Mouse (Mus musculus): Measurements from ENCODE around the gene Plxnb1. TPM values are rescaled to one million over a fixed set of nuclear protein-coding genes. Genes with fewer than 3 reads are reported as not detected.

Plxnb1 gene
- total and polyA plus RNA-seq, 2 experiments from 2014 or later, result 11.1 to 73.2 TPM

DNA sequence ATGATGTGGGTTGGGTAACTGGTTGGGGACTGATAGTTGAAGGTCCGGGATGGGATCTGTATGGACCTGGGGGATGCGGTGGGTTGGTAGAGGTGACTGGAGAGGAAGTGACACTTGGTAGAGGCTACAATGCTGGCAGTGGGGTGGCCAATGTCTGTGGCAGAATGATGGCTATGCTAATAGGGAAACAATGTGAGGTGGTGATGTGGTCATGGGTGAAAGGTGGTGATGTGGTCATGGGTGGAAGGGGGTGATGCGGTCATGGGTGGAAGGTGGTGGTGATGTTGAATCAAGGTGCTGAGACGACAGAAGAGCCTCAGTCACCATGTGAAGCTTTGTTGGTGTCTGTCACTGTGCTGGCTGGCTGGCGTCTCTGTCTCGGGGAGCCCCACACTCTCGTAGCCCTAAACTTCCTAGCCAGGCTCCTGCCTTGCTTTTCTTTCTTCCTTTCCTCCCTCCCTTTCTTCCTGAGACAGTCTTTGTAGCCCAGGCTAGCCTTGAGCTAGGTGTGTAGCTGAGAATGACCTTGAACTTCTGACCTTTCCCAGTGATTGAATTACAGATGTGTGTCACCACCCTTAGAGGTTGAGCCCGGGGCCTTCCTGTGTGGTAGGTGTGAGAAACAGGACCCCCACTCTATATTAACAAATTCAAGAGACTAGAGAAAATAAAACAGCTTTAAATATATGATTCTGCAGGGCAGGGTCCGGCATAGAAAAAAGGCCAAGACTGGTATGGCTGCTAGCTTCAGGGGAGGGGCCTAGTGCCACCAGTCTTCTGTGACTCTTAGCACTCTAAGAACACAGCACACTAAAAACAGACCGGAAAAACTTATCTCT, 43.3 kb upstream of the Plxnb1 start:
- TF ChIP-seq CTCF (IDR thresholded peaks at IDR 0.05), result no peak
- no peaks in the 10 kb centered on the region for H3K9me3 ChIP-seq (ENCODE audit: low read length)
- H3K4me3 ChIP-seq (ENCODE audit: low read depth, low read length), result no peak overlapping the region
- 94% methylated on average over 10 of the region's 10 CpGs for WGBS
- peaks cover 6% of the 10 kb centered on the region for H3K4me1 ChIP-seq (ENCODE audit: insufficient read depth, low read length)
- H3K4me2 ChIP-seq (ENCODE audit: low read depth, low read length, poor library complexity, severe bottlenecking), result no peak overlapping the region
- no peak for ATAC-seq (ENCODE audit: low FRiP score)
- no peaks in the 10 kb centered on the region for H3K27me3 ChIP-seq (ENCODE audit: insufficient read depth, low read length)
- H3K27ac ChIP-seq (ENCODE audit: low read depth, low read length), result no peak overlapping the region
- 0 out of 2 replicates have a peak, but pooled peaks cover 4% of the 10 kb centered on the region for H3K36me3 ChIP-seq (ENCODE audit: insufficient read depth, low read length)
- no peak overlapping the region for H3K9ac ChIP-seq (replicated peaks; ENCODE audit: low read length, poor library complexity, severe bottlenecking)
- no peak for DNase-seq (ENCODE audit: low spot score)

DNA sequence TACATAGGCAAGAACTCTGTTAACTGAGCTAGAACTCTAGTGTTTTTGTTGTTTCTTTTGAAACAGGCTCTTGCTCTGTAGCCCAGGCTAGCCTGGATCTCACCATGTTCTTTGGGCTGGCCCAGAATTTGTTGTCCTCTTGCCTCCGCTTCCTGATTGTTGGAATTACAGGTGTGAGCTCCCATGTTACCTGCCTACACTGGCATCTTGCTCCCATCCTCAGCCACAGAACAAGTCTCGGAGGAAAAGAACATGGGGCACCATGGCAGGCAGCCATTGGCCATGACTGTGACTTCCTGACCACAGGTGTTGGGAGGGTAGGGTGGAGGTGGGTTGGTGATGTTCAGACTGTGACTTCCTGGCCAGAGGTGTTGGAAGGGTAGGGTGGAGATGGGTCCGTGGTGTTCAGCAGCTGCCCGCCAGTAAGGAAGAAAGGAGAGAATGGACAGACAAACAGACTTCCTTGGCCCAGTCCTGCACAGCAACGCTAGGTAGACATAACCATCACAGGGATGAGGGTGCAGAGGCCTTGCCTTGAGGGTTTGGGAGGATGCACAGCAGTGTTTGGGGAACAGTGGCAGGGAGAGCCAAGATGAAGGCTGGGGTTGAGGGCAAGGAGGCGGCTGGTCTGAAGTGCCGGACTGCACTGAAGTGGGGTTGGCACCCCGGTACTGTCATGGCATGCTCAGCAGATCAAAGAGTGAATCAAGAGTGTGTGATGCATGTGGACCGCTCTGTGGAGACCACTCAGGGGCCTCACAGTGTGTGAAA, 42.5 kb upstream of the Plxnb1 start:
- H3K27me3 ChIP-seq (ENCODE audit: insufficient read depth, low read length), result no peaks in the 10 kb centered on the region
- no peak overlapping the region for H3K4me3 ChIP-seq (ENCODE audit: low read depth, low read length)
- DNase-seq (ENCODE audit: low spot score) (no peak), ATAC-seq (ENCODE audit: low FRiP score) (no peak)
- no peaks in the 10 kb centered on the region for H3K9me3 ChIP-seq (ENCODE audit: low read length)
- no peak overlapping the region for H3K27ac ChIP-seq (ENCODE audit: low read depth, low read length)
- 88% methylated on average over 9 of the region's 9 CpGs for WGBS
- peaks cover 8% of the 10 kb centered on the region for H3K36me3 ChIP-seq (ENCODE audit: insufficient read depth, low read length)
- TF ChIP-seq CTCF (IDR thresholded peaks at IDR 0.05), result no peak
- no peak overlapping the region for H3K4me2 ChIP-seq (ENCODE audit: low read depth, low read length, poor library complexity, severe bottlenecking)
- peaks cover 6% of the 10 kb centered on the region for H3K4me1 ChIP-seq (ENCODE audit: insufficient read depth, low read length)
- no peak overlapping the region for H3K9ac ChIP-seq (replicated peaks; ENCODE audit: low read length, poor library complexity, severe bottlenecking)

DNA sequence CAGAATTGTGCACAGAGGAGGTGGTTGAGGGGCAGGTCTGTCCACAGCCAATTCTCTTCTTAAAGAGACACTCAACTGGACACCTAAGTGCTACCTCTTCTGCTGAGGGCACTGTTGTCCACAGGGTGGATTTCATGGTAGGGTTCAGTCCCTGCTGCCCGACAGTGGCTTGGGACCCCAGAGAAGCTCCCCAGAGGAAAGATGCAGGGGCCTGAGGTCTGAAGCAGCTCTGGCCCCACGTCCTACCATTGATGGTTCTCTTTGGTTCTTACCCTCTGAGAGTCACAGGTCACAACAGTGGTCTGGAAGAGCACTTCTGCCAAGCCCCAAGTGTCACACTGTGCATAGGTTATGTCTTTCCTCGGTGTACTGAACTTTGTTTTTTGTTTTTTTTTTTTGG, 41.8 kb upstream of the Plxnb1 start:
- TF ChIP-seq CTCF (IDR thresholded peaks at IDR 0.05), result no peak
- H3K9ac ChIP-seq (replicated peaks; ENCODE audit: low read length, poor library complexity, severe bottlenecking), result no peak overlapping the region
- H3K27me3 ChIP-seq (ENCODE audit: insufficient read depth, low read length), result no peaks in the 10 kb centered on the region
- H3K4me1 ChIP-seq (ENCODE audit: insufficient read depth, low read length), result peaks cover 6% of the 10 kb centered on the region
- ATAC-seq (ENCODE audit: low FRiP score) (no peak), DNase-seq (ENCODE audit: low spot score) (no peak)
- no peak overlapping the region for H3K4me2 ChIP-seq (ENCODE audit: low read depth, low read length, poor library complexity, severe bottlenecking)
- no peak overlapping the region for H3K27ac ChIP-seq (ENCODE audit: low read depth, low read length)
- no peak overlapping the region for H3K4me3 ChIP-seq (ENCODE audit: low read depth, low read length)
- 80% methylated on average over 3 of the region's 3 CpGs for WGBS
- no peaks in the 10 kb centered on the region for H3K9me3 ChIP-seq (ENCODE audit: low read length)
- H3K36me3 ChIP-seq (ENCODE audit: insufficient read depth, low read length), result peaks cover 15% of the 10 kb centered on the region

- no peaks in the 10 kb centered on the region for H3K27me3 ChIP-seq (ENCODE audit: insufficient read depth, low read length)
- no peak overlapping the region for H3K4me2 ChIP-seq (ENCODE audit: low read depth, low read length, poor library complexity, severe bottlenecking)
- WGBS, result 74% methylated on average over 6 of the region's 6 CpGs
- H3K9me3 ChIP-seq (ENCODE audit: low read length), result no peaks in the 10 kb centered on the region
- ATAC-seq (ENCODE audit: low FRiP score), result no peak
- H3K27ac ChIP-seq (ENCODE audit: low read depth, low read length), result peak overlapping the region; percentile 67; the same call in 1 of the 2 replicates
- TF ChIP-seq CTCF (IDR thresholded peaks at IDR 0.05), result no peak
- H3K9ac ChIP-seq (replicated peaks; ENCODE audit: low read length, poor library complexity, severe bottlenecking), result no peak overlapping the region
- peaks cover 7% of the 10 kb centered on the region for H3K4me1 ChIP-seq (ENCODE audit: insufficient read depth, low read length)
- DNase-seq (ENCODE audit: low spot score), result no peak
- no peak overlapping the region for H3K4me3 ChIP-seq (ENCODE audit: low read depth, low read length)
- peaks cover 15% of the 10 kb centered on the region for H3K36me3 ChIP-seq (ENCODE audit: insufficient read depth, low read length)
Observed at GRCm38 (mm10) chr9:109053851-109054250, 41.3 kb upstream of the Plxnb1 start.

- H3K9me3 ChIP-seq (ENCODE audit: low read length), result no peaks in the 10 kb centered on the region
- no peak for TF ChIP-seq CTCF (IDR thresholded peaks at IDR 0.05)
- no peaks in the 10 kb centered on the region for H3K27me3 ChIP-seq (ENCODE audit: insufficient read depth, low read length)
- peak overlapping the region; percentile 52; the same call in 1 of the 2 replicates for H3K9ac ChIP-seq (replicated peaks; ENCODE audit: low read length, poor library complexity, severe bottlenecking)
- H3K4me1 ChIP-seq (ENCODE audit: insufficient read depth, low read length), result peaks cover 13% of the 10 kb centered on the region
- peaks cover 15% of the 10 kb centered on the region for H3K36me3 ChIP-seq (ENCODE audit: insufficient read depth, low read length)
- H3K27ac ChIP-seq (ENCODE audit: low read depth, low read length), result peak overlapping the region; percentile 67
- peak overlapping the region; percentile 32 for H3K4me3 ChIP-seq (ENCODE audit: low read depth, low read length)
- WGBS, result 7% methylated on average over 7 of the region's 7 CpGs
- peak overlapping the region; percentile 51 for H3K4me2 ChIP-seq (ENCODE audit: low read depth, low read length, poor library complexity, severe bottlenecking)
- ATAC-seq (ENCODE audit: low FRiP score) (peak; percentile 79), DNase-seq (ENCODE audit: low spot score) (peak; percentile 82)
Observed at GRCm38 (mm10) chr9:109054712-109055111, 40.5 kb upstream of the Plxnb1 start.
